Mouse (Mus musculus) stomach, embryonic 15.5 days (tissue): ENCODE measurements at regions not wholly inside any gene's neighbourhood (a gene's known extent, or its start where the extent isn't known, plus 50 kb on each side); places are given as distances from the start of the nearest gene placed in this dataset.

Experiments
- ATAC-seq: fragments of 200-750 bp; cut with Nextera tagmentation; 2 replicates; pipeline ENCODE4 v1.8.0; 2017; ENCODE audit warnings: low read depth, moderate number of reproducible peaks, moderate TSS enrichment; ENCODE audit not compliant: insufficient read depth, low FRiP score
- H3K27ac ChIP-seq: fragments of 300-500 bp; sonication (generic); 2 replicates; pipeline ENCODE4 v1.5.1; 2015; ENCODE audit warnings: mild to moderate bottlenecking, inconsistent platforms
- H3K27me3 ChIP-seq: fragments of 300-500 bp; sonication (generic); replicated peaks from 2 replicates; pipeline ENCODE4 v1.6.1; 2015; ENCODE audit warnings: inconsistent platforms
- H3K36me3 ChIP-seq: fragments of 300-500 bp; sonication (generic); 2 replicates; pipeline ENCODE4 v1.6.1; 2015; ENCODE audit warnings: inconsistent platforms
- H3K4me1 ChIP-seq: fragments of 300-500 bp; sonication (generic); 2 replicates; pipeline ENCODE4 v1.6.1; 2015; ENCODE audit warnings: inconsistent platforms
- H3K4me2 ChIP-seq: fragments of 300-500 bp; sonication (generic); 2 replicates; pipeline ENCODE4 v1.6.1; 2015; ENCODE audit warnings: mild to moderate bottlenecking, inconsistent platforms
- H3K4me3 ChIP-seq: fragments of 300-500 bp; sonication (generic); replicated peaks from 2 replicates; pipeline ENCODE4 v1.5.1; 2015; ENCODE audit warnings: inconsistent platforms
- H3K9ac ChIP-seq: fragments of 300-500 bp; sonication (generic); 2 replicates; pipeline ENCODE4 v1.6.1; 2015; ENCODE audit warnings: inconsistent platforms
- H3K9me3 ChIP-seq: fragments of 300-500 bp; sonication (generic); 2 replicates; pipeline ENCODE4 v1.6.1; 2016; ENCODE audit warnings: inconsistent platforms
- WGBS: fragments of 180-500 bp; shearing (Covaris S2); methylation state at CpG from one replicate; pipeline ENCODE4 v1.1.7; 2015; 5-methylcytosine and 5-hydroxymethylcytosine counted together

GRCm38 (mm10) chr3:149238076-149238475 lies 247.7 kb upstream of the Adgrl2 start:
- H3K36me3 ChIP-seq: no peaks in the 10 kb centered on the region
- H3K4me2 ChIP-seq: no peak overlapping the region
- no peak overlapping the region for H3K4me3 ChIP-seq
- WGBS: 88% methylated on average over 5 of the region's 5 CpGs
- H3K9ac ChIP-seq: no peak overlapping the region
- H3K4me1 ChIP-seq: peaks cover 3% of the 10 kb centered on the region; the same call in 1 of the 2 replicates
- H3K27ac ChIP-seq: no peak overlapping the region
- H3K27me3 ChIP-seq: no peaks in the 10 kb centered on the region
- ATAC-seq: no peak
- no peaks in the 10 kb centered on the region for H3K9me3 ChIP-seq

DNA sequence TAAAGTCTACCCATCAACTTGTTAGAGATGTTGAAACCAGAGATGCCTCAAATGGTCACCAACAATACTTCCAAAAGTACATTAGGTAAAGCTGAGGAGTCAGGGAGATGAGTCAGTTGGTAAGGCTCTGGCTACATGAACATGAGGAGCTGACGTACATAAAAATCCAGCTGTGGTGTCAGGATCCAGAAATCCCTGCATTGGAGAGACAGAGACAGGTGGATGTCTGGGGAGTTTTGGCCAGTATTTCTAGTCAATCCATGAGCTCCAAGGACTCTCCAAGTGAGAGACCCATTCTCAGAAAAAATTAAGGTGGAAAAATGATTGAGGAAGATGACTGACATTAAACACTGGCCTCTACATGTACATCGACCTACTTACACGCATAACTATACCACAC lies 244.8 kb upstream of the Adgrl2 start:
- Histone ChIP-seq H3K9ac (no peak overlapping the region), H3K4me1 (peaks cover 5% of the 10 kb centered on the region; the same call in 1 of the 2 replicates), H3K4me3 (no peak overlapping the region), H3K9me3 (no peaks in the 10 kb centered on the region), H3K36me3 (no peaks in the 10 kb centered on the region), H3K4me2 (no peak overlapping the region), H3K27me3 (no peaks in the 10 kb centered on the region), H3K27ac (no peak overlapping the region)
- WGBS: 85% methylated on average over 3 of the region's 3 CpGs
- ATAC-seq: no peak

- 24% methylated on average over 8 of the region's 8 CpGs for WGBS
- Histone ChIP-seq H3K4me1 (peaks cover 5% of the 10 kb centered on the region; the same call in 1 of the 2 replicates), H3K4me2 (0 out of 2 replicates have a peak overlapping the region, but pooled peaks have one; percentile 5), H3K4me3 (no peak overlapping the region), H3K9ac (no peak overlapping the region), H3K36me3 (no peaks in the 10 kb centered on the region), H3K27ac (peak overlapping the region; percentile 32; the same call in 1 of the 2 replicates), H3K27me3 (no peaks in the 10 kb centered on the region), H3K9me3 (no peaks in the 10 kb centered on the region)
- ATAC-seq: peak; percentile 71
Measured at GRCm38 (mm10) chr3:149233691-149234131, 243.4 kb upstream of the Adgrl2 start.

GRCm38 (mm10) chr3:149233191-149233641 lies 242.9 kb upstream of the Adgrl2 start:
- Histone ChIP-seq H3K4me1 (peaks cover 5% of the 10 kb centered on the region; the same call in 1 of the 2 replicates), H3K9me3 (no peaks in the 10 kb centered on the region), H3K4me2 (no peak overlapping the region), H3K27me3 (no peaks in the 10 kb centered on the region), H3K36me3 (no peaks in the 10 kb centered on the region), H3K9ac (no peak overlapping the region), H3K27ac (peak overlapping the region; percentile 32), H3K4me3 (no peak overlapping the region)
- 44% methylated on average over 7 of the region's 7 CpGs for WGBS
- ATAC-seq: no peak

DNA sequence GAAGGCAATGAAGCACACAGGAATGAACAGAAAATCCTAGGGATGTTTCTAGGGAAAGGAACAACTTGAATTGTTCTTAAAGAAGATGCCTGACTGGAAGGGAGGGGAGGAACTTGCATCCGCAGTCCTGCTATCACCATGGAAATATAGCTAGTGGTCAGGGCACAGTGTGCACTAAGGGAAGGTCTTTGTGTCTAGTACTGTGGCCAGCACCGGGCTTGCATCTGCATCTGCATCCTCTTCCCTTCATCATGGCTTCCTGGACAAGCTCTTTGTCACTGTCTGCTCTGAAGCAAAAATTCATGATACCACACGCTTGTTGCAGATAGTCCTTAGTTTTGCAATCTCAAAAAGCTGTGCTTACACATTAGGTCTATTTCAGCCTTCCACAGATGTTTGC lies 241.0 kb upstream of the Adgrl2 start:
- ATAC-seq: no peak
- Histone ChIP-seq H3K27me3 (no peaks in the 10 kb centered on the region), H3K4me3 (no peak overlapping the region), H3K9me3 (no peaks in the 10 kb centered on the region), H3K36me3 (no peaks in the 10 kb centered on the region), H3K4me1 (peaks cover 5% of the 10 kb centered on the region; the same call in 1 of the 2 replicates), H3K27ac (no peak overlapping the region), H3K4me2 (no peak overlapping the region), H3K9ac (no peak overlapping the region)
- WGBS: 83% methylated on average over 3 of the region's 3 CpGs

GRCm38 (mm10) chr3:149227556-149227955 lies 237.2 kb upstream of the Adgrl2 start:
- Histone ChIP-seq H3K4me3 (no peak overlapping the region), H3K4me1 (no peaks in the 10 kb centered on the region), H3K36me3 (no peaks in the 10 kb centered on the region), H3K4me2 (no peak overlapping the region), H3K27ac (no peak overlapping the region), H3K9ac (no peak overlapping the region), H3K9me3 (no peaks in the 10 kb centered on the region), H3K27me3 (no peaks in the 10 kb centered on the region)
- WGBS: 85% methylated on average over 5 of the region's 5 CpGs
- no peak for ATAC-seq

DNA sequence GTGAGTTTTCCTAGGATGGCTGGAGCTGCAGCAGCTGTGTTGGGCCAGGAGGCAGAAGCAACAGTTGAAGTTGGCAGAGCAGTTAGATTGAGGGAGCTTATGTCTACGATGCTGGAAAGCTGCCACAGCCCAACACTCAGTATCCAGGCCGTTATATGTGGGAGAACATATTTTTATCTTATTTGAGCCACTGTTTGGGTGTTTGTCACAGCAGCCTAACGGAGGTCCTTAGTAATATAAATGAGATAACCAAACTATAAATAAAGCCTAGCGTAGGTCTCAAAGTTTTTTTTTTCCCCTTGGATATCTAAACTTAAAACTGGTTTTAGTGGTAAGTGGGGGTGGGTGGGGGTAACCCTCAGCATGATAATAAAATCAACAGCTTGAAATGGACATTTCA lies 236.4 kb upstream of the Adgrl2 start:
- ATAC-seq: no peak
- Histone ChIP-seq H3K27ac (no peak overlapping the region), H3K27me3 (no peaks in the 10 kb centered on the region), H3K4me2 (no peak overlapping the region), H3K9ac (no peak overlapping the region), H3K9me3 (no peaks in the 10 kb centered on the region), H3K36me3 (no peaks in the 10 kb centered on the region), H3K4me3 (no peak overlapping the region), H3K4me1 (no peaks in the 10 kb centered on the region)
- WGBS: 56% methylated on average over 4 of the region's 4 CpGs

GRCm38 (mm10) chr3:149225684-149226083 lies 235.3 kb upstream of the Adgrl2 start:
- 86% methylated on average over 17 of the region's 17 CpGs for WGBS

GRCm38 (mm10) chr3:149224271-149224670 lies 233.9 kb upstream of the Adgrl2 start:
- H3K9ac ChIP-seq: no peak overlapping the region
- no peaks in the 10 kb centered on the region for H3K36me3 ChIP-seq
- WGBS: 70% methylated on average over 4 of the region's 4 CpGs
- H3K9me3 ChIP-seq: no peaks in the 10 kb centered on the region
- no peak overlapping the region for H3K4me3 ChIP-seq
- H3K27ac ChIP-seq: no peak overlapping the region
- ATAC-seq: no peak
- H3K27me3 ChIP-seq: no peaks in the 10 kb centered on the region
- peaks cover 4% of the 10 kb centered on the region; the same call in 1 of the 2 replicates for H3K4me1 ChIP-seq
- no peak overlapping the region for H3K4me2 ChIP-seq

More at GRCm38 (mm10) chr3:149225684-149226083, 235.3 kb upstream of the Adgrl2 start:
- no peak overlapping the region for H3K4me2 ChIP-seq
- no peak for ATAC-seq
- H3K27me3 ChIP-seq: no peaks in the 10 kb centered on the region
- no peaks in the 10 kb centered on the region for H3K4me1 ChIP-seq
- no peaks in the 10 kb centered on the region for H3K9me3 ChIP-seq
- no peak overlapping the region for H3K4me3 ChIP-seq
- H3K36me3 ChIP-seq: no peaks in the 10 kb centered on the region
- H3K27ac ChIP-seq: no peak overlapping the region
- H3K9ac ChIP-seq: no peak overlapping the region

- H3K4me1 ChIP-seq: peaks cover 4% of the 10 kb centered on the region; the same call in 1 of the 2 replicates
- H3K27me3 ChIP-seq: no peaks in the 10 kb centered on the region
- no peaks in the 10 kb centered on the region for H3K36me3 ChIP-seq
- H3K9me3 ChIP-seq: no peaks in the 10 kb centered on the region
- H3K4me2 ChIP-seq: no peak overlapping the region
- no peak for ATAC-seq
- H3K4me3 ChIP-seq: no peak overlapping the region
- WGBS: 79% methylated on average over 5 of the region's 5 CpGs
- no peak overlapping the region for H3K27ac ChIP-seq
- H3K9ac ChIP-seq: no peak overlapping the region
Measured at GRCm38 (mm10) chr3:149223776-149224175, 233.4 kb upstream of the Adgrl2 start.

GRCm38 (mm10) chr3:149220958-149221357 lies 230.6 kb upstream of the Adgrl2 start:
- Histone ChIP-seq H3K4me1 (peaks cover 4% of the 10 kb centered on the region; the same call in 1 of the 2 replicates), H3K36me3 (no peaks in the 10 kb centered on the region), H3K9ac (no peak overlapping the region), H3K27me3 (no peaks in the 10 kb centered on the region), H3K27ac (no peak overlapping the region), H3K4me3 (no peak overlapping the region), H3K9me3 (no peaks in the 10 kb centered on the region), H3K4me2 (no peak overlapping the region)
- no peak for ATAC-seq
- 58% methylated on average over 4 of the region's 4 CpGs for WGBS

DNA sequence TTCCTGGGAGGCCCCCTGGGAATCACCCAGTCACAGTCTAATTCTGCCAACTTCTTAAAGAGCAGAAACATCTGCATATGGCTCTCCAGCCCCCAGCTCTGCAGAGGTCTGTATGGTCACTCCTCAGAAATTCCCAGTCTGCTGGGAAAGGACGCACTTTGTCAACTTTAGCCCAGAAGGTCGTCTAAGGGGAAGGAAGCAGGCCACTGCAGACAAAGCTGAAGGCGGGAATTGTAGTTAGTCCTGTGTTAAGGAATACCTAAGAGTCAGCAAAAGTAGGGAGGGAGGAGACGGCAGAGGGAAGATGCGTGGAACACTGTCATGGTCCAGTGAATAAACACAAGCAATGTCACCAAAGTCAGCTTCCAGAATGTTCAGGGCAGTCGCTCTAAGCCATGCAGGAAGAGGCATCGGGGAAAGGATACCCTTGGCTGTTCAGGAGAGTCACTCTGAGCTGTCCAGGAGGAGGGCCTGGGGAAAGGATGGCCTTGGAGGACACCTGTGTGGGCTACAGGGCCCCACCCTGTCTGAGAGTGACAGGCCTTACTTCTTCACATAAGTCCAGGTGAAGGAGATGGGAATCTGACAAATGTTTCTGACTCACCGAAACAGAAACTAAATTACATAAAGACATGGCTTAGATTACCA lies 230.1 kb upstream of the Adgrl2 start:
- Histone ChIP-seq H3K9me3 (no peaks in the 10 kb centered on the region), H3K4me1 (peaks cover 4% of the 10 kb centered on the region; the same call in 1 of the 2 replicates), H3K27ac (peak overlapping the region; percentile 14; the same call in 1 of the 2 replicates), H3K36me3 (no peaks in the 10 kb centered on the region), H3K4me3 (no peak overlapping the region), H3K27me3 (no peaks in the 10 kb centered on the region), H3K9ac (no peak overlapping the region), H3K4me2 (no peak overlapping the region)
- 62% methylated on average over 8 of the region's 8 CpGs for WGBS
- ATAC-seq: no peak
